Mouse (Mus musculus) thymus, adult 2 months (tissue): ENCODE data around the gene Ntng2. TPM values are rescaled to one million over a fixed set of nuclear protein-coding genes. Genes with fewer than 3 reads are reported as not detected.

Source experiments
- DNase-seq: peaks from one replicate; pipeline ENCODE4 v3.0.0; 2021
- H3K27ac ChIP-seq: fragments of 200-500 bp; 2 replicates; pipeline ENCODE4 v1.5.1; 2012; ENCODE audit warnings: low read length, control low read depth; ENCODE audit not compliant: control insufficient read depth, insufficient read depth
- H3K27me3 ChIP-seq: fragments of 200-500 bp; 2 replicates; pipeline ENCODE4 v1.6.1; 2012; ENCODE audit warnings: mild to moderate bottlenecking, low read length, moderate library complexity, mixed read lengths; ENCODE audit not compliant: control insufficient read depth, insufficient read depth
- H3K36me3 ChIP-seq: fragments of 200-500 bp; 2 replicates; pipeline ENCODE4 v1.6.1; 2012; ENCODE audit warnings: mild to moderate bottlenecking, low read length, moderate library complexity; ENCODE audit not compliant: control insufficient read depth, insufficient read depth
- H3K4me1 ChIP-seq: fragments of 200-500 bp; replicated peaks from 2 replicates; pipeline ENCODE4 v1.6.1; 2012; ENCODE audit warnings: low read length; ENCODE audit not compliant: control insufficient read depth, insufficient read depth
- H3K4me3 ChIP-seq: fragments of 200-500 bp; 2 replicates; pipeline ENCODE4 v1.5.1; 2012; ENCODE audit warnings: mild to moderate bottlenecking, low read length, control low read depth, moderate library complexity; ENCODE audit not compliant: control insufficient read depth, insufficient read depth
- CTCF ChIP-seq: fragments of 200-500 bp; IDR thresholded peaks from 2 replicates; pipeline ENCODE4 v1.5.1; 2012; ENCODE audit warnings: mild to moderate bottlenecking, control low read depth, low read length, moderate library complexity, borderline replicate concordance; ENCODE audit not compliant: control insufficient read depth, poor library complexity, insufficient read depth; ENCODE audit errors: extremely low read depth
- POLR2A ChIP-seq: fragments of 200-500 bp; IDR thresholded peaks from 2 replicates; pipeline ENCODE4 v1.6.1; 2012; ENCODE audit warnings: mild to moderate bottlenecking, low read length, control low read depth, moderate library complexity; ENCODE audit not compliant: control insufficient read depth, poor library complexity, insufficient read depth; ENCODE audit errors: extremely low read depth
- WGBS: fragments of 180-500 bp; shearing (Covaris S2); methylation state at CpG from one replicate; pipeline ENCODE4 v1.1.7; 2018; 5-methylcytosine and 5-hydroxymethylcytosine counted together
- polyA plus RNA-seq: library from polyadenylated mRNA; depleted of rRNA; stranded (reverse); fragments of >200 nt; gene quantifications from 2 replicates; pipeline ENCODE4 v1.2.3, GENCODE M21; 2012

Gene Ntng2
- polyA plus RNA-seq, 1 experiment = 26.0 TPM

DNA sequence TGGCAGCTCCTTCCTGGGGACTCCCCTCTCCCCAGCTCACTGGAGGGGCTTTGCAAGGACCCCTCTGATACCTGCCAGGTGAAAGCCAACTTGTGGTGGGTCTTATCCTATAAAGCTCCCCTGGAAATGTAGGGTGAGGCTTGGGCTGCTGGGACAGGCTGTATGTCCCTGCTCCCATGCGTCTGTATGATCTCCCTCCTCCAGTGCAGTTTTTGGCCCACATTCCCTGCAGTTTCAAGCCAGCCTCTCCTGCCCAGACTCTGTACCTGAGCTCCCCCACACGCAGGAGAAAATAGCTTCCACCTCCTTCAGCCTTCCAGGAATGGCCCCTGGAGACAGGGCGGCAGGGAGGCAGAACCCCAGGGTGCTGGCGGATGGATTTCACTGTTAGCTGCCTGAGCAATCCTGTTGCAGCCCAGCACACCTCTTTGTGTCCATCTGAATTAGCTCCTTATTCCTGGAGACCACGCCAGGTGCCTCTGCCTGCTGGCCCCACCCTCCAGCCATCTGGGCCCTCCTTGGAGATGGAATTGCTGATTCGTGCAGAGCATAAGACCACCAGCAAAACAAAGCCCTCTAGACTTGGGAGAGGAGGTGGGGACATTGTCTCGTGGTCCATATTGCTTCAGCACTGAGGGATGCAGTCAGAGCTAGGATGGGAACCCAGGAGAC is 29.1 kb downstream of the Ntng2 start:
- WGBS = 92% methylated on average over 7 of the region's 7 CpGs
- Histone ChIP-seq H3K27me3 (no peaks in the 10 kb centered on the region), H3K4me3 (no peak overlapping the region), H3K36me3 (no peaks in the 10 kb centered on the region), H3K27ac (no peak overlapping the region), H3K4me1 (no peaks in the 10 kb centered on the region)
- DNase-seq = no peak
- TF ChIP-seq POLR2A (no peak), CTCF (no peak)

DNA sequence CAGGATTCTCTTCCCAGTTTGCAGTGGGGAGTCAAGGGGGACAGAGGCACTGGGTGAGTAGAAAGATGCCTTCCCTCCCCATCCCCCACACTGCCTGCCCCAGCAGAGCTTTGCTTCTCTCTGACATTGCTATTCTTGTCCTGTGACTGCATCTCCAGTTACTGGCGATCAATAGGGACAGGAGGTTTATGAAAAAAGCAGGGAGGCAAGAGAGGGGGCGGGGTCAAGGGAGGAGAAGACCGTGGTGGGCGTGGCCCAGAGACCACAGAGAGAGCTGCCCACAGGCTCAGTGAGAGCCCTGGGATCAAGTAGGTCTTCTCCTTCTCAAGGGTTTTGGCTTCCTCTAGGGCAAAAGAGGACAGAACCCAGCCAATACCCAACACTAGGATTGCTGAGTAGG is 30.5 kb downstream of the Ntng2 start:
- no peaks in the 10 kb centered on the region for H3K4me1 ChIP-seq
- no peaks in the 10 kb centered on the region for H3K36me3 ChIP-seq
- TF ChIP-seq CTCF (no peak), POLR2A (no peak)
- no peak for DNase-seq
- H3K27me3 ChIP-seq = no peaks in the 10 kb centered on the region
- H3K4me3 ChIP-seq = no peak overlapping the region
- H3K27ac ChIP-seq = no peak overlapping the region
- WGBS = 37% methylated on average over 4 of the region's 4 CpGs

DNA sequence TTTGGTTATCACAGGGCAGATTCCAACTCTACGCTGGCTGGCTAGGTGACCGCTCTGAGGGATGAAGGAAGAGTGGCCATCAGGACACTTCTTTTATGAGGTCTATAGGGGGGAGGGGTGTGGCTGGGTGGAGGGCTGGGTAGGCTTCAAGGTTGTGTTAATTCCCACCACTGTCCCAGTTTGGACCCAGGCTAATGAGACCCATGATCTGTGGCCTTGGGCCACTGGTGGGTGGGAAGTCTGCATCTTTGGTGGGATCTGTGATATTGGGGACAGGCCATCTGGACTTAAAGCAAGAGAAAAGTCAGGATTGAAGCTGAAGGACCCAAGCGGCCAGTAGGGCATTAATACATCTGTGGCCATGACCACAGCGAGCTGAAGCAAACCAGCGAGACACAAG is 34.0 kb downstream of the Ntng2 start:
- 94% methylated on average over 5 of the region's 5 CpGs for WGBS
- Histone ChIP-seq H3K27me3 (no peaks in the 10 kb centered on the region), H3K4me1 (no peaks in the 10 kb centered on the region), H3K27ac (no peak overlapping the region), H3K4me3 (no peak overlapping the region), H3K36me3 (no peaks in the 10 kb centered on the region)
- TF ChIP-seq POLR2A = no peak
- TF ChIP-seq CTCF = no peak
- no peak for DNase-seq

DNA sequence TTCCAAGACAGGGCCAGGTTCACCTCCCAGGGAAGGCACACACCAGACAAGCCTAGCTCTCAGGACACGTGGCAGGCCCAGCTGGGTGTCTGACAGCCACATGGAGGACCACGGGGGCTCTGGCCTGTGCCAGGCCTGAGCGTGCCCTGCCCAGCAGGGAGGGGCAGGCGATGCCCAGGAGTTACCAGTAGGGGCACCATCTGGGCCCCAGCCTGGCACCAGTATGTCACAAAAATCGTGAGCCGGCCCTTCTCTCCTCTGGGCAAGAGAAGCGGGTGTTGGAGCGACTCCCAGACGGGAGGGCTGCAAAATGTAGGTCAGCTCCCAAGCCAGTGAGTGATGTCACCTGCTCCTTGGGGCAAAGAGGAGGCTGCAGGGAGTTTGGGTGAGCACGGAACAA is 34.9 kb downstream of the Ntng2 start:
- DNase-seq = no peak
- H3K27me3 ChIP-seq = no peaks in the 10 kb centered on the region

DNA sequence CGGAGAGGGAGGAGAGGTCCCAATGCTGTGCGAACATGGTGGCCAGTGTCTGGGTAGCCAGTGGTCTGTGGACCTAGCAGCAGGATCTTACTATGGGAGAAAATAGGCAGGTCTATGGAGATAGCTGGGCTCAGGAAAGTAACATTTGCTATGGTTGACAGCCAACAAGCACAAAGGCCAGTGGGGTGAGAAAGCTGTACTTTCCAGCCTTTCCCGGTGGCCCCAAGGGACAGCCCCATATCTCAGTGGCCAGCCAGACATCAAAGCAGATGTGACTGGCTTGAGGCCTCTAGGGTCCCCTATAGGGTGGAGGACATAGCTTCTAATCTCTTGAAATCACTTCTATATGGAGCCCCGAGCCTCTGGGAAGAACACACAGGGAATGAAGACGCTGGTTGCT is 35.8 kb downstream of the Ntng2 start:
- Histone ChIP-seq H3K4me3 (no peak overlapping the region), H3K36me3 (no peaks in the 10 kb centered on the region), H3K27ac (no peak overlapping the region), H3K27me3 (no peaks in the 10 kb centered on the region), H3K4me1 (no peaks in the 10 kb centered on the region)
- DNase-seq = no peak
- 97% methylated on average over 5 of the region's 5 CpGs for WGBS
- TF ChIP-seq CTCF = no peak
- no peak for TF ChIP-seq POLR2A

More for the DNA sequence above, 34.9 kb downstream of the Ntng2 start:
- Histone ChIP-seq H3K4me3 (no peak overlapping the region), H3K27ac (no peak overlapping the region), H3K36me3 (no peaks in the 10 kb centered on the region), H3K4me1 (no peaks in the 10 kb centered on the region)
- TF ChIP-seq CTCF (no peak), POLR2A (no peak)
- 86% methylated on average over 10 of the region's 10 CpGs for WGBS

DNA sequence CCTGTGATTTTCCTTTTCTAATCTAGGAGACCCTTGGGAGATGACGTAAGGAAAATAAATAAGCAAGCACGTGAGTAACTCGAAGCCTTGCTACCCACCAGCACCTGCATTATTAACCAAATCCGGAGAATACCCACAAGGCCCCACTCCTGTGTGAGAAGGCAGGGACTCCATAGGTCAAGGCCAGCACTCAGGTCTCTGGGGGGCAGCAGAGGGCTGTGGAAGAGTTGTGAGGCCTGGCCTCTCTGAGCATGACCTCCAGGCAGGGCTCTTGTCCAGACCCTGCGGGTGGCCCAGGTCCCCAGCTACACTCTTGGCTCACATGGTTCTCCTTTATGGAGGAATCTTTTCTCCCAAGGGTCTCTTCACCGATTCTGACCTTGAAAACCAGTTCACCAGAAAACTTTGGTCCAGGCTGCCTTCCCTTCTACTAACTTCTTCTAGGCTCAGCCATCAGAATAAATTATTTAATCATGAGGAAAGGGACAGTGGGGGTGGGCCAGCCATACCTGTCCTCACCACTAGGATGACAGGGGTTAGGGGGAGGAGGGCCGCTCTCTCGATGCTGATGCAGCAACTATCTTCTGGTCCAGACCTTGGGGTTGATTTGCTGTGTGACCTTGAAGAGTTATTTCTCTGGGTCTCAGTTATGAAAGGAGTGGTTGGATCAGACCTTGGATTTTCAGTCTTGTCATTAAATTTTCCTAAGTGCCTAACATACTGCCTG is 36.4 kb downstream of the Ntng2 start:
- H3K4me3 ChIP-seq = no peak overlapping the region
- H3K36me3 ChIP-seq = no peaks in the 10 kb centered on the region
- no peak overlapping the region for H3K27ac ChIP-seq
- WGBS = 79% methylated on average over 8 of the region's 8 CpGs
- no peak for TF ChIP-seq POLR2A
- TF ChIP-seq CTCF = no peak
- H3K4me1 ChIP-seq = no peaks in the 10 kb centered on the region
- no peaks in the 10 kb centered on the region for H3K27me3 ChIP-seq
- DNase-seq = peak; percentile 14
